Comparison of ENCODE assay signal across 24 mouse cellular contexts in genomic region chr10:4071845-4072345, GRCm38 (mm10).
A peak's percentile ranks its signal among the peaks of the same experiment; 100 is the strongest.
DNase-seq lines count a peak whose midpoint lies in the region; ATAC-seq lines count a peak whose summit lies in the region.
"Had no signal": no experiment of that assay in that cellular context is flagged by ENCODE, and none has a peak within 500 bp of the region (broad histone marks: within the 10 kb centered on the region; RNA-seq: fewer than 3 reads in every experiment).

No protein-coding gene starts in this region.

- WGBS in forebrain, embryonic 13.5 days: 65% methylated on average over 6 of the region's 6 CpGs
- 89% methylated on average over 6 of the region's 6 CpGs for WGBS in forebrain, embryonic 10.5 days
- whole genome bisulfite sequencing in forebrain, embryonic 16.5 days: 53% methylated on average over 6 of the region's 6 CpGs
- 79% methylated on average over 6 of the region's 6 CpGs for WGBS in forebrain, embryonic 11.5 days
- 56% methylated on average over 6 of the region's 6 CpGs for WGBS in lung, embryonic 16.5 days

- no peak for DNase-seq in forebrain, embryonic 10.5 days (ENCODE audit: extremely low spot score, low spot score)
- no peak for DNase-seq in forebrain, embryonic 11.5 days (ENCODE audit: low spot score)
- DNase-seq in lung, postnatal 4 days: no peak
- DNase-seq: adrenal gland, postnatal 10 days; adrenal gland, postnatal 36 days; cerebellum, adult 11 months; gastrocnemius, postnatal 10 days; gastrocnemius, postnatal 36 days; heart, adult 11 months; heart, postnatal 10 days; heart, postnatal 36 days had no signal

- H3K36me3 ChIP-seq in forebrain, embryonic 13.5 days (ENCODE audit: poor library complexity, severe bottlenecking): no peaks in the 10 kb centered on the region
- peaks cover 14% of the 10 kb centered on the region for H3K36me3 ChIP-seq in forebrain, embryonic 10.5 days (replicated peaks)
- H3K36me3 ChIP-seq in forebrain, embryonic 16.5 days (ENCODE audit: control insufficient read depth, insufficient read depth): no peaks in the 10 kb centered on the region
- no peaks in the 10 kb centered on the region for H3K36me3 ChIP-seq in forebrain, embryonic 11.5 days (ENCODE audit: control insufficient read depth, insufficient read depth, low read length)
- H3K36me3 ChIP-seq in lung, embryonic 16.5 days (ENCODE audit: control insufficient read depth, insufficient read depth, low read length): no peaks in the 10 kb centered on the region
- H3K36me3 ChIP-seq: embryonic facial prominence, embryonic 12.5 days; embryonic facial prominence, embryonic 15.5 days; heart, embryonic 15.5 days; hindbrain, embryonic 13.5 days; intestine, embryonic 15.5 days had no signal

- no peak overlapping the region for H3K27ac ChIP-seq in forebrain, embryonic 13.5 days
- H3K27ac ChIP-seq in forebrain, embryonic 10.5 days: no peak overlapping the region
- H3K27ac ChIP-seq in forebrain, embryonic 16.5 days (ENCODE audit: low read length): no peak overlapping the region
- no peak overlapping the region for H3K27ac ChIP-seq in forebrain, embryonic 11.5 days (ENCODE audit: low read depth, low read length)
- H3K27ac ChIP-seq in lung, embryonic 16.5 days (ENCODE audit: low read length): 0 out of 2 replicates have a peak overlapping the region, but pooled peaks have one; percentile 10
- H3K27ac ChIP-seq: embryonic facial prominence, embryonic 12.5 days; embryonic facial prominence, embryonic 15.5 days; heart, embryonic 15.5 days; hindbrain, embryonic 10.5 days; hindbrain, embryonic 13.5 days; intestine, embryonic 15.5 days had no signal

- no peak overlapping the region for H3K9ac ChIP-seq in forebrain, embryonic 13.5 days
- no peak overlapping the region for H3K9ac ChIP-seq in forebrain, embryonic 16.5 days (replicated peaks; ENCODE audit: low read depth, low read length)
- H3K9ac ChIP-seq in forebrain, embryonic 11.5 days (ENCODE audit: low read length): no peak overlapping the region
- H3K9ac ChIP-seq in lung, embryonic 16.5 days (ENCODE audit: low read length): no peak overlapping the region
- H3K9ac ChIP-seq: embryonic facial prominence, embryonic 12.5 days; embryonic facial prominence, embryonic 15.5 days; heart, embryonic 15.5 days; hindbrain, embryonic 13.5 days; intestine, embryonic 15.5 days had no signal

- no peak overlapping the region for H3K4me2 ChIP-seq in forebrain, embryonic 13.5 days
- no peak overlapping the region for H3K4me2 ChIP-seq in forebrain, embryonic 16.5 days (ENCODE audit: low read length)
- no peak overlapping the region for H3K4me2 ChIP-seq in forebrain, embryonic 11.5 days (ENCODE audit: low read depth, low read length, severe bottlenecking)
- no peak overlapping the region for H3K4me2 ChIP-seq in lung, embryonic 16.5 days (ENCODE audit: low read depth, low read length)
- H3K4me2 ChIP-seq: embryonic facial prominence, embryonic 12.5 days; embryonic facial prominence, embryonic 15.5 days; heart, embryonic 11.5 days; heart, embryonic 15.5 days; hindbrain, embryonic 13.5 days; intestine, embryonic 15.5 days had no signal

- peak; percentile 50 for ATAC-seq in forebrain, embryonic 13.5 days
- ATAC-seq in forebrain, embryonic 16.5 days: peak; percentile 47
- no peak for ATAC-seq in forebrain, embryonic 11.5 days (replicated peaks; ENCODE audit: low FRiP score)
- peak; percentile 69 for ATAC-seq in lung, embryonic 16.5 days (ENCODE audit: low read depth)
- ATAC-seq in megakaryocyte-erythroid progenitor cell, adult 5-6 weeks (replicated peaks; ENCODE audit: low FRiP score, low TSS enrichment, poor library complexity, severe bottlenecking): peak; percentile 26; the same call in 1 of the 2 replicates
- no peak for ATAC-seq in granulocyte monocyte progenitor cell, adult 5-6 weeks (replicated peaks; ENCODE audit: poor library complexity, severe bottlenecking)
- ATAC-seq: intestine, embryonic 15.5 days; Patski had no signal

- H3K9me3 ChIP-seq in forebrain, embryonic 13.5 days (replicated peaks): no peaks in the 10 kb centered on the region
- H3K9me3 ChIP-seq in forebrain, embryonic 10.5 days: no peaks in the 10 kb centered on the region
- no peaks in the 10 kb centered on the region for H3K9me3 ChIP-seq in forebrain, embryonic 16.5 days (ENCODE audit: control insufficient read depth, low read length)
- no peaks in the 10 kb centered on the region for H3K9me3 ChIP-seq in forebrain, embryonic 11.5 days (ENCODE audit: control insufficient read depth, low read length)
- no peaks in the 10 kb centered on the region for H3K9me3 ChIP-seq in lung, embryonic 16.5 days (ENCODE audit: control insufficient read depth, low read length)
- H3K9me3 ChIP-seq: embryonic facial prominence, embryonic 12.5 days; embryonic facial prominence, embryonic 15.5 days; heart, embryonic 15.5 days; hindbrain, embryonic 10.5 days; hindbrain, embryonic 13.5 days; intestine, embryonic 15.5 days had no signal

- peaks cover 9% of the 10 kb centered on the region; the same call in 1 of the 2 replicates for H3K4me1 ChIP-seq in forebrain, embryonic 13.5 days
- H3K4me1 ChIP-seq in forebrain, embryonic 10.5 days: no peaks in the 10 kb centered on the region
- H3K4me1 ChIP-seq in forebrain, embryonic 16.5 days (replicated peaks; ENCODE audit: control insufficient read depth, insufficient read depth, low read length): 0 out of 2 replicates have a peak, but pooled peaks cover 5% of the 10 kb centered on the region
- H3K4me1 ChIP-seq in forebrain, embryonic 11.5 days (replicated peaks; ENCODE audit: control insufficient read depth, insufficient read depth, low read length): no peaks in the 10 kb centered on the region
- H3K4me1 ChIP-seq in lung, embryonic 16.5 days (replicated peaks; ENCODE audit: control insufficient read depth, insufficient read depth, low read length): peaks cover 13% of the 10 kb centered on the region; the same call in 1 of the 2 replicates
- H3K4me1 ChIP-seq: embryonic facial prominence, embryonic 12.5 days; embryonic facial prominence, embryonic 15.5 days; hindbrain, embryonic 10.5 days; hindbrain, embryonic 13.5 days; intestine, embryonic 15.5 days had no signal

- no peak overlapping the region for H3K4me3 ChIP-seq in forebrain, embryonic 13.5 days
- no peak overlapping the region for H3K4me3 ChIP-seq in forebrain, embryonic 10.5 days
- no peak overlapping the region for H3K4me3 ChIP-seq in forebrain, embryonic 16.5 days (replicated peaks; ENCODE audit: low read length)
- no peak overlapping the region for H3K4me3 ChIP-seq in forebrain, embryonic 11.5 days (ENCODE audit: low read depth, low read length)
- H3K4me3 ChIP-seq in lung, embryonic 16.5 days (ENCODE audit: low read length): no peak overlapping the region
- H3K4me3 ChIP-seq: embryonic facial prominence, embryonic 12.5 days; embryonic facial prominence, embryonic 15.5 days; heart, embryonic 15.5 days; hindbrain, embryonic 10.5 days; hindbrain, embryonic 13.5 days; intestine, embryonic 15.5 days had no signal

- no peaks in the 10 kb centered on the region for H3K27me3 ChIP-seq in forebrain, embryonic 13.5 days
- no peaks in the 10 kb centered on the region for H3K27me3 ChIP-seq in forebrain, embryonic 10.5 days (ENCODE audit: poor library complexity, severe bottlenecking)
- no peaks in the 10 kb centered on the region for H3K27me3 ChIP-seq in forebrain, embryonic 16.5 days (replicated peaks; ENCODE audit: control insufficient read depth, insufficient read depth, low read length)
- no peaks in the 10 kb centered on the region for H3K27me3 ChIP-seq in forebrain, embryonic 11.5 days (ENCODE audit: control insufficient read depth, insufficient read depth, low read length)
- no peaks in the 10 kb centered on the region for H3K27me3 ChIP-seq in lung, embryonic 16.5 days (ENCODE audit: control insufficient read depth, insufficient read depth, low read depth, low read length)
- H3K27me3 ChIP-seq: embryonic facial prominence, embryonic 12.5 days; embryonic facial prominence, embryonic 15.5 days; heart, embryonic 15.5 days; hindbrain, embryonic 13.5 days; intestine, embryonic 15.5 days; Patski had no signal

Comparison
In these comparisons a context has a peak if more than half of its experiments do, and no peak if none do; other contexts are left out.
1. ATAC-seq: peak in forebrain, embryonic 13.5 days (single experiment), forebrain, embryonic 16.5 days (single experiment), lung, embryonic 16.5 days (single experiment) and megakaryocyte-erythroid progenitor cell, adult 5-6 weeks (single experiment); none in forebrain, embryonic 11.5 days (single experiment) and granulocyte monocyte progenitor cell, adult 5-6 weeks (single experiment).